Mouse (Mus musculus): ENCODE results near the gene Lgals8. TPM values are rescaled to one million over a fixed set of nuclear protein-coding genes. Genes with fewer than 3 reads are reported as not detected.
A peak's percentile ranks its signal among the peaks of the same experiment; 100 is the strongest.

Gene Lgals8
- total RNA-seq, 2 experiments from 2014 or later, result 33.9 to 36.4 TPM

- DNase-seq, result peak; percentile 53 to 55
These were observed 4.3 kb downstream of the Lgals8 start for GRCm38 (mm10) chr13:12460443-12460842.

- DNase-seq, result no peak
These were observed 8.0 kb downstream of the Lgals8 start for GRCm38 (mm10) chr13:12456711-12457110.

- DNase-seq, result no peak
These were observed 9.9 kb downstream of the Lgals8 start for GRCm38 (mm10) chr13:12454686-12455390.

GRCm38 (mm10) chr13:12453150-12453549 lies 11.6 kb downstream of the Lgals8 start:
- DNase-seq, result no peak

GRCm38 (mm10) chr13:12442008-12442587 lies 22.6 kb downstream of the Lgals8 start:
- DNase-seq, result peak; percentile 48 to 59

GRCm38 (mm10) chr13:12440813-12441212 lies 23.9 kb downstream of the Lgals8 start:
- no peak for DNase-seq

GRCm38 (mm10) chr13:12439586-12439985 lies 25.2 kb downstream of the Lgals8 start:
- DNase-seq, result no peak

GRCm38 (mm10) chr13:12433843-12434242 lies 30.9 kb downstream of the Lgals8 start:
- no peak for DNase-seq

- DNase-seq, result no peak
These were observed 36.2 kb downstream of the Lgals8 start for GRCm38 (mm10) chr13:12428556-12428955.

- no peak for DNase-seq
These were observed 44.1 kb downstream of the Lgals8 start for GRCm38 (mm10) chr13:12420596-12420995.

- DNase-seq, result no peak
These were observed 52.7 kb downstream of the Lgals8 start for GRCm38 (mm10) chr13:12412016-12412415.

- DNase-seq, result no peak
These were observed 56.2 kb downstream of the Lgals8 start for GRCm38 (mm10) chr13:12408343-12409066.

- no peak for DNase-seq
These were observed 69.2 kb downstream of the Lgals8 start for GRCm38 (mm10) chr13:12395571-12395970.

- peak; percentile 90 to 93 for DNase-seq
These were observed 69.9 kb downstream of the Lgals8 start, which contains the start of gene Heatr1 for GRCm38 (mm10) chr13:12394609-12395505. Gene Heatr1 (plus strand): TSS chr13:12395027.

Other genes with a start within 250 kb of the Lgals8 start
- 10 to 100 TPM; 19.5 to 19.8 TPM for gene Mtr, start 206.8 kb downstream of the Lgals8 start, total RNA-seq (2021)
- 10 to 100 TPM; 19.0 to 19.9 TPM for gene Actn2, start 124.2 kb downstream of the Lgals8 start, total RNA-seq (2021)
- 10 to 100 TPM; 27.3 to 31.7 TPM for gene Heatr1, start 69.9 kb downstream of the Lgals8 start, total RNA-seq (2021)
- gene Edaradd, start 55.5 kb upstream of the Lgals8 start, total RNA-seq (2021), result under 1 TPM; 0.28 to 0.35 TPM
- gene Ero1lb, start 100.9 kb upstream of the Lgals8 start, total RNA-seq (2021), result 10 to 100 TPM; 15.8 to 18.5 TPM

Measured in layer of hippocampus, postnatal 36 days (tissue).